Mouse (Mus musculus) forebrain, postnatal 0 days (tissue): ENCODE data around the gene Pcnx3. TPM values are rescaled to one million over a fixed set of nuclear protein-coding genes. Genes with fewer than 3 reads are reported as not detected.

Experiments
- ATAC-seq: fragments of 200-750 bp; cut with Nextera tagmentation; 2 replicates; pipeline ENCODE4 v1.8.0; 2017; ENCODE audit warnings: mild to moderate bottlenecking, moderate library complexity
- DNase-seq: peaks from one replicate; pipeline ENCODE4 v3.0.0-alpha.2; 2015
- H3K27ac ChIP-seq: fragments of 300-500 bp; sonication (generic); 2 replicates; pipeline ENCODE4 v1.5.1; 2014; ENCODE audit warnings: low read depth, mild to moderate bottlenecking, antibody characterized with exemption, low read length, moderate library complexity, mixed read lengths
- H3K27me3 ChIP-seq: fragments of 300-500 bp; sonication (generic); 2 replicates; pipeline ENCODE4 v1.6.1; 2014; ENCODE audit warnings: mild to moderate bottlenecking, low read length, mixed read lengths; ENCODE audit not compliant: insufficient read depth
- H3K36me3 ChIP-seq: fragments of 300-500 bp; sonication (generic); 2 replicates; pipeline ENCODE4 v1.6.1; 2014; ENCODE audit warnings: mild to moderate bottlenecking, moderate library complexity; ENCODE audit not compliant: insufficient read depth
- H3K4me1 ChIP-seq: fragments of 300-500 bp; sonication (generic); 2 replicates; pipeline ENCODE4 v1.6.1; 2014; ENCODE audit warnings: antibody characterized with exemption; ENCODE audit not compliant: insufficient read depth
- H3K4me2 ChIP-seq: fragments of 300-500 bp; sonication (generic); 2 replicates; pipeline ENCODE4 v1.6.1; 2014; ENCODE audit warnings: low read depth, mild to moderate bottlenecking, moderate library complexity
- H3K4me3 ChIP-seq: fragments of 300-500 bp; sonication (generic); 2 replicates; pipeline ENCODE4 v1.5.1; 2014; ENCODE audit warnings: low read depth, low read length, mixed read lengths
- H3K9ac ChIP-seq: fragments of 300-500 bp; sonication (generic); 2 replicates; pipeline ENCODE4 v1.6.1; 2014; ENCODE audit warnings: mild to moderate bottlenecking
- H3K9me3 ChIP-seq: fragments of 300-500 bp; sonication (generic); 2 replicates; pipeline ENCODE4 v1.6.1; 2016; ENCODE audit warnings: low read length
- CTCF ChIP-seq: sonication (generic); IDR thresholded peaks from 2 replicates; pipeline ENCODE4 v1.5.1; 2016; ENCODE audit warnings: antibody characterized with exemption, control low read depth, low read depth
- WGBS: fragments of 180-500 bp; shearing (Covaris S2); extraction: QIAGEN DNeasy Blood & Tissue Kit; methylation state at CpG from one replicate; pipeline ENCODE4 v1.1.7; 2014; 5-methylcytosine and 5-hydroxymethylcytosine counted together
- polyA plus RNA-seq: library from polyadenylated mRNA; unstranded; fragments of >200 nt; fragmentation: Nextera tagmentation; extraction: Ambion mirVana; gene quantifications from 2 replicates; pipeline ENCODE4 v1.2.1, GENCODE M21; 2015
- total RNA-seq: library from RNA; depleted of rRNA; stranded (reverse); fragments of >200 nt; gene quantifications from 2 replicates; pipeline ENCODE4 v1.2.3, GENCODE M21; 2014; rRNA removed

Gene Pcnx3
- 57.4 and 67.1 TPM in 2 replicates for total RNA-seq
- polyA plus RNA-seq, result 10.2 and 17.2 TPM in 2 replicates

DNA sequence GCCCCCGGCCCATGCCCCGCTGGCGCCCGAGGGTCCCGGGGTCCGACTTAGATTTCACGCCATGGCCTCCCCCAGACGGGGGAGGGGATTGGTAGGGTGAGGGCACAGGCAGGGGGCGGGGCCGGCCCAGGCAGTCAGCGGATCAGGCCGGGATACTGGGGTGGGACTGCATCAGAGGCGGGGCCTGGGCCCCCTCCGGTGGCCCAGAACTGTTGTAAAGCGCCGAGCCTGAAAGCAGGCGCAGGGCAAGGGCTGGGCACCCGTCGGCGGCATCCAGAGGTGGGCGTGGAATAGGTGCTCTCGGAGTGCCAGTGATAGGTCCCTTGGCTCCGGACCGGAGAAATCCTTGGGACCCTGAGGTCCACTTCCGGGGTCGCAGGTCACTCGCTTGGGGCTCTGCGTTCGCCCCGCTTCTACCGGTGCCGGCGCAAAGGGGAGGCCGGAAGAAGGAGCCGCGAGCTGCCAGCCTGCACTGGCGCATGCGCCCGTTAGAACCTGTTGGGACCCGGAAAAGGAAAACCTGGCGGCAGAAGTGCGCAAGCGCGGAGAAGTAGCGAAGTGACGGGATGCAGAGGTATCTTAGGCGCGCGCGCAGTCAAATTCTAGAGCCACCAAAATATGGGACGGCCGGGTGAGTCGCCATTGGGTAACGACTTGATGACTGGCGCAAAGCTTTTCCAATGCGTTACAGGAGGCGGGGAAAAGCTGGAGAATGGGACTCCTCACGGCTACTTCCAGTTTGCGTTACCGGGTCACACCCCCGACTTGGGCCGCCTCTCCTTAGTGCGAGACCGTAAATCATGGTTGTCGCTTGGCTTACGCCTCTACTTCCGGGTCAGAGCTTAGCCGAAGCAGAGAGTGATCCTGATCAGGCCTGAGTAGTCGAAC is at the start of gene Pcnx3, which contains the start of gene Map3k11:
Pcnx3 (minus strand) TSS at position 709 of the 888 bp plus-strand sequence.
Map3k11 (plus strand) TSS at position 543 of the 888 bp plus-strand sequence.
- H3K36me3 ChIP-seq, result peaks cover 42% of the 10 kb centered on the region
- DNase-seq (peak; percentile 100), ATAC-seq (peak; percentile 97)
- peak; percentile 47; the same call in 1 of the 2 replicates for TF ChIP-seq CTCF
- H3K27ac ChIP-seq, result peak within 1 kb of the TSS; percentile 74
- peak within 1 kb of the TSS; percentile 69 for H3K4me3 ChIP-seq
- H3K4me2 ChIP-seq, result peak within 1 kb of the TSS; percentile 97
- peak within 1 kb of the TSS; percentile 79 for H3K9ac ChIP-seq
- 1% methylated on average over 69 of the region's 69 CpGs for WGBS
- no peaks in the 10 kb centered on the region for H3K27me3 ChIP-seq
- H3K4me1 ChIP-seq, result peaks cover 17% of the 10 kb centered on the region
- no peaks in the 10 kb centered on the region for H3K9me3 ChIP-seq

DNA sequence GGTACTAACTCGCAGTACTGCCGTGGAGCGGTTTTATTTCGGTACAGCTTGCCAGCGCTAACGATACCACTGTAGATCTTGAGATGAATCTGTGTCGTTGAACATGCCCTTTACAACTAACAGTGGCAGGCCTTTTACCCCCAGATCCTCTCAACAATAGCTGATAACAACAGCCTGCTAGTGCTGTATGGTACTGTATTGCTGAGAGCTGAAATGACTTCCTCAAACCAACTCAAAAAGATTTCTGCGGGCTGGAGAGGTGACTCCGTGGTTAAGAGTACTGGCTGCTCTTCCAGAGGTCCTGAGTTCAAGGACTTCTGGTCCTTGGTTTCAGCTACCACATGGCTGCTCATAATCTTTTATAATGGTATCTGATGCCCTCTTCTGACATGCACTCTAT is 45.6 kb upstream of the Pcnx3 start:
- H3K4me3 ChIP-seq, result no peak overlapping the region
- no peak for TF ChIP-seq CTCF
- H3K9ac ChIP-seq, result no peak overlapping the region
- no peaks in the 10 kb centered on the region for H3K36me3 ChIP-seq
- no peak for DNase-seq
- peaks cover 14% of the 10 kb centered on the region for H3K4me1 ChIP-seq
- H3K9me3 ChIP-seq, result no peaks in the 10 kb centered on the region
- WGBS, result 77% methylated on average over 9 of the region's 9 CpGs
- H3K27me3 ChIP-seq, result no peaks in the 10 kb centered on the region
- H3K27ac ChIP-seq, result no peak overlapping the region
- no peak for ATAC-seq
- no peak overlapping the region for H3K4me2 ChIP-seq

DNA sequence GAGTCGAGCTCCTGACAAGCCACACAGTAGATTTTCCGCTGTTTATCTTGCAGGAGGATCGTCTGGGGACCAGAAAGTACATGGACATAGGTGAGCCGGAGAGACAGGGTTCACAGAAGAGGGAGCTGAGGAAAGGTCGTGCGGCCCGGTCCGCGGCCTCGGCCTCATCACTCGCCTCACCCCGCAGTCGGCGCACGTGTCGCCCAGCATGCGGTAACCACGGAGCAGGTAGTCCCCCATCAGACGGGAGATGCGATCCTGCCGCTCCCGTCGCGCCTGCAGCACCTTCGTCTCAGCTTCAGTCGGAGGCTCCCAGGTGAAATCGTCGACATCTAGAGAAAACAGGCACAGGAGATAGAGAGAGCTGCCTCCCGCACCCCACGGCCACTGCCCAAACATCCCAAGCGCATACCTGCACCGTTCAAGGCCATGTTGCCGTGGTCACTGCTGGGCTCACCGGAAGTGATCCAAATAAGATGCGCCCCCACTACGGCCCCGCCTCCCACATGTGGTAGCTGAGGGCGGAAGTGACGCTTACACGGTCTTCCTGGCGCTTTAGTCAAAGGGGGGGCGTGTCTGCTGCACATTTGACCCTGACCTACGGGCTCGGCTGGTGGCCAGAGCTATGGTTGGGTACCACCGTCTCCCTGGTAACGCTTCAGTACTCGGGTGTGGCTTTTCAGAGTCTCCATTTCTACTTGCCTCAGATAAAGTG is 42.7 kb upstream of the Pcnx3 start:
- peak; percentile 96 for DNase-seq
- peak; percentile 81 for ATAC-seq
- Histone ChIP-seq H3K4me2 (peak overlapping the region; percentile 99), H3K9me3 (no peaks in the 10 kb centered on the region), H3K9ac (peak overlapping the region; percentile 65), H3K27me3 (no peaks in the 10 kb centered on the region), H3K27ac (0 out of 2 replicates have a peak overlapping the region, but pooled peaks have one; percentile 36), H3K4me1 (peaks cover 28% of the 10 kb centered on the region), H3K36me3 (no peaks in the 10 kb centered on the region), H3K4me3 (peak overlapping the region; percentile 65)
- 2% methylated on average over 47 of the region's 47 CpGs for WGBS
- no peak for TF ChIP-seq CTCF

DNA sequence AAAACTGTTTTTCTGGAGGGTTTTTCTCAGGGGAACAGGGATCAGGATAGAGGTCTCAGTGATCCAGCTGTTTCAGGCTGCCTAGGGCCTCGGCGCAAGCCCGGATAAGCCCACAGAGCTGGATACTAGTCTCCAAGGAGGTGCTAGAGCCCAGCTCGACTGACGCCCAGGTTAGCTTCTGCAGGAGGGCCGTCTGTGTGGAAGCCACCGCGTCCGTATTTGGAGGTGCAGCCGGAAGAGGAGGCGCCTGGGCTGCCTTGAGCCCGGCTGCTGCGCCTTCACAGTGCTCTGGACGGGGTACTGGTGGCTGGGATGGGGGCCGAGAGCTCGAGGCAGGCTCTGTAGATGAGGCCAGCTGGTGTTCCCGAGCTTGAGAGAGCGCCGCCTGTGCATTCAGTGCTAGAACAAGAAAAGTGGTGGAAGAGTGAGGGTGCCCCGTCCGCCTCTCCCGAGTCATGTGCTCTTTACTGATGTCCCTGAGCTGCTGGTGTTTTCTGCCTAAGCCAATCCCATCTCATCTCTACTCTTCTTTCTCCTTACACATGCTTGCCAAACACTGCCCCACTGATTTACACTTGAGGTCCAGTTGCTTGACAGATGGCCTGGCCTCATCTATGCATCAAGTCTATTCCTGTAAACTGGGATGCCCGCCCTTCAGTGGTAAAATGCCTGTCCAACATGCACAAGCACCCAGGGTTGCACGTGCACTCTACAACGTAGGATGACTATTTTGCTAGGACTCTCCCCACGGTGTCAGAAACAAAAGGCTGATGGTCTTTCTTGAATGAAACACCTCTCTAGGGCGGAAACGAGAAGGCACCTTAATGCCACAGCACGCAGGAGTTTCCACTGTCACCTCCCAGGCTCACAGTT is 41.8 kb upstream of the Pcnx3 start:
- Histone ChIP-seq H3K27ac (no peak overlapping the region), H3K9ac (peak overlapping the region; percentile 65), H3K4me1 (peaks cover 34% of the 10 kb centered on the region), H3K4me2 (peak overlapping the region; percentile 99), H3K27me3 (no peaks in the 10 kb centered on the region), H3K36me3 (no peaks in the 10 kb centered on the region), H3K9me3 (no peaks in the 10 kb centered on the region), H3K4me3 (peak overlapping the region; percentile 65)
- no peak for ATAC-seq
- TF ChIP-seq CTCF, result no peak
- WGBS, result 77% methylated on average over 29 of the region's 29 CpGs
- DNase-seq, result no peak

DNA sequence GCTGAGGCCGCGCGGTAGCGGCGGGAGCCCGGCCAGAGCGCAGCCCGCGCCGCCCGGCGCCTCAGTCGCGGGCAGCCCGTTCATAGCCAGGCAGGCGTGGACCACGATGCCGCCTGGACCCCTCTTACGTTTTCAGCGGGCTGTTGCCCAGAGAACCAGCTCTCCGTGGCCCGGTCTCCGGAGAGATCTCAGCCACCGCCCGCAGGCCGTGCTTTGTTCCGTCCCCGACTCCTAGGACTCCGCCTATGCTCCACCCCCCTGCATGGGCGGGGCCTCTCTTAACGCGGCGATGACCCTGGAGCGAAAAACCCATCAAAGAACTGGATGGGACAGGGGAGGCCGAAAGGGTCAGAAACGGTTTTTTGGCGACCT is 40.7 kb upstream of the Pcnx3 start, which contains the start of gene Fam89b:
Fam89b (minus strand) TSS at position 210 of the 372 bp plus-strand sequence.
- ATAC-seq, result peak; percentile 88
- Histone ChIP-seq H3K4me3 (peak within 1 kb of the TSS; percentile 97), H3K4me2 (peak within 1 kb of the TSS; percentile 99), H3K27ac (peak within 1 kb of the TSS; percentile 96), H3K36me3 (peaks cover 9% of the 10 kb centered on the region), H3K9ac (peak within 1 kb of the TSS; percentile 99), H3K27me3 (no peaks in the 10 kb centered on the region), H3K4me1 (peaks cover 34% of the 10 kb centered on the region), H3K9me3 (no peaks in the 10 kb centered on the region)
- under 1% methylated on average over 37 of the region's 37 CpGs for WGBS
- no peak for TF ChIP-seq CTCF
- DNase-seq, result peak; percentile 88
